Mouse (Mus musculus): ENCODE measurements around the gene Galnt18.

GRCm38 (mm10) chr7:111467715-111468114, 312.1 kb downstream of the Galnt18 start:
- TF ChIP-seq CTCF (IDR thresholded peaks at IDR 0.05; ENCODE audit: extremely low read depth, insufficient read depth, insufficient read length, insufficient replicate concordance) (no peak), POLR2A (IDR thresholded peaks at IDR 0.05; ENCODE audit: low read depth, low read length) (no peak)

Measured in spleen, adult 2 months (tissue).